Mouse (Mus musculus) heart, postnatal 36 days (tissue): ENCODE measurements around the gene Olfr1443. TPM values are rescaled to one million over a fixed set of nuclear protein-coding genes. Genes with fewer than 3 reads are reported as not detected.

ENCODE experiments used
- DNase-seq, 2 experiments: peaks; one replicate each; pipeline ENCODE4 v3.0.0; 2021 to 2022
- intact Hi-C: fragments of 180-260 bp; cut with DNase I; formaldehyde crosslinking; loops from one replicate; pipeline ENCODE4 v1.15.1; 2025
- total RNA-seq, 2 experiments: library from RNA; stranded (reverse); gene quantifications; 2 replicates each; pipeline ENCODE4 v1.2.3; 2021

Olfr1443 gene
- total RNA-seq, 2 experiments from 2014 or later: not detected

- intact Hi-C loops: no loop called here
- DNase-seq: no peak
These were observed 47.9 kb downstream of the Olfr1443 start for GRCm38 (mm10) chr19:12725851-12726250.

- no peak for DNase-seq
- intact Hi-C loops: no loop called here
These were observed 53.1 kb downstream of the Olfr1443 start for GRCm38 (mm10) chr19:12731036-12731435.

- intact Hi-C loops: no loop called here
- no peak for DNase-seq
These were observed 54.0 kb downstream of the Olfr1443 start for GRCm38 (mm10) chr19:12731950-12732349.

Other genes with a start within 250 kb of the Olfr1443 start
- gene Mpeg1, start 217.3 kb upstream of the Olfr1443 start, total RNA-seq: 10 to 100 TPM in 1 of 2 experiments, 1 to 10 TPM in 1; 8.6 to 12.2 TPM
- 1 to 10 TPM; 6.4 to 7.8 TPM for gene Dtx4, start 176.7 kb upstream of the Olfr1443 start, total RNA-seq
- gene Fam111a, start 132.4 kb upstream of the Olfr1443 start, total RNA-seq: 1 to 10 TPM; 5.9 to 6.9 TPM
- gene Gm4952, start 78.1 kb upstream of the Olfr1443 start, total RNA-seq: not detected
- not detected for gene Glyat, start 44.8 kb upstream of the Olfr1443 start, total RNA-seq
- not detected for gene Olfr1442, start 7.7 kb upstream of the Olfr1443 start, total RNA-seq
- not detected for gene Keg1, start 17.7 kb downstream of the Olfr1443 start, total RNA-seq
- 1 to 10 TPM; 1.6 TPM for gene Cntf, start 87.5 kb downstream of the Olfr1443 start, total RNA-seq
- 10 to 100 TPM; 78.7 to 80.7 TPM for gene Zfp91, start 118.0 kb downstream of the Olfr1443 start, total RNA-seq
- gene Lpxn, start 118.1 kb downstream of the Olfr1443 start, total RNA-seq: 1 to 10 TPM; 1.4 to 1.5 TPM
- not detected for gene Gm5244, start 168.6 kb downstream of the Olfr1443 start, total RNA-seq
- gene Olfr1444, start 179.2 kb downstream of the Olfr1443 start, total RNA-seq: not detected
- not detected for gene Olfr1445, start 205.7 kb downstream of the Olfr1443 start, total RNA-seq
- not detected for gene Olfr1446, start 215.4 kb downstream of the Olfr1443 start, total RNA-seq
- gene Olfr1447, start 225.6 kb downstream of the Olfr1443 start, total RNA-seq: not detected
- not detected for gene Olfr1448, start 246.3 kb downstream of the Olfr1443 start, total RNA-seq